Mouse (Mus musculus): ENCODE measurements at regions not wholly inside any gene's neighbourhood (a gene's known extent, or its start where the extent isn't known, plus 50 kb on each side); places are given as distances from the start of the nearest gene placed in this dataset.

DNA sequence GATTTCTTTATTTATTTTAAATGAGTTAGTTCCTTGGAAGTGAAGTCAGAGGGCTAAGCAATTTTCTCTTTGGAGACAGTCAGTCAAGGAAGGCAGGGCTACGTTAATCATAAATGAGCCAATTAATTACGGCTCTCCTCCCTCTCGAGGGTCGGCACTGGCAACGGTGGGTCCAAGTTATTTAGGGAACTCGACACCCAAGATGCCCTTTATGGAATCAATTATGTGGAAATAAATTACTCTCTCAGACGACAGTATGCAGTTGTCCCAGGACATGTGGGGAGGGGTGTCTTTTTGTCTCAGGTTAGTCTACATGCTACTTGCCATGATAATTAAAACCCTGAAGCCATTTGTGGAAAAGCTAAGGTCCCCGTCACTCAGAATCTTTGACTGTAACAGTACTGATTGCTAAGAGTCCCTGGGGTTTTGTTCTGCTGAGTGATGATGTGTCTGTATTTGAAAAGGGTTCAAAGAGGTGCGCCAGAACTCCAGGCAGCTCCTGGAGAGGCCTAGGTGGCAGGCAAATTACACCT is 211.3 kb downstream of the Stk31 start:
- no peak for TF ChIP-seq TCF12 (IDR thresholded peaks at IDR 0.05; ENCODE audit: low read depth, low read length)
- no peak for TF ChIP-seq BHLHE40 (IDR thresholded peaks at IDR 0.05; ENCODE audit: borderline replicate concordance, low read depth, low read length)
- TF ChIP-seq CTCF (IDR thresholded peaks at IDR 0.05 in 2 of 3, conservative IDR thresholded peaks at IDR 0.05 in 1 of 3; ENCODE audit: control insufficient read depth in 1 of 3, insufficient read depth in 1 of 3, low read depth in 2 of 3, low read length in 3 of 3, poor library complexity in 1 of 3, severe bottlenecking in 1 of 3), result no peak
- no peak for TF ChIP-seq GATA1 (IDR thresholded peaks at IDR 0.05; ENCODE audit: low read depth, low read length)
- no peak for TF ChIP-seq POLR2AphosphoS2 (IDR thresholded peaks at IDR 0.05; ENCODE audit: low read length)
- TF ChIP-seq ZC3H11A (IDR thresholded peaks at IDR 0.05; ENCODE audit: low read depth, low read length), result no peak
- TF ChIP-seq E2F4 (IDR thresholded peaks at IDR 0.05; ENCODE audit: borderline replicate concordance, low read depth, low read length), result no peak
- TF ChIP-seq CHD2 (IDR thresholded peaks at IDR 0.05; ENCODE audit: low read length), result no peak
- TF ChIP-seq MAFK (IDR thresholded peaks at IDR 0.05; ENCODE audit: borderline replicate concordance, low read depth, low read length), result no peak
- no peak for TF ChIP-seq ZKSCAN1 (IDR thresholded peaks at IDR 0.05; ENCODE audit: low read depth, low read length)
- no peak for TF ChIP-seq SMC3 (IDR thresholded peaks at IDR 0.05; ENCODE audit: low read depth, low read length)
- no peak for TF ChIP-seq GABPA (IDR thresholded peaks at IDR 0.05; ENCODE audit: low read depth, low read length)

Data from MEL (cell line).